Mouse (Mus musculus) cerebellum, adult 11-12 months (tissue): ENCODE measurements around the gene Ttc25.

Experiments
- DNase-seq: peaks from one replicate; pipeline ENCODE4 v3.0.0; 2022

Ttc25 gene

GRCm38 (mm10) chr11:100544832-100545745, at the start of gene Ttc25:
Gene Ttc25, plus strand, starts transcription at chr11:100545607.
- DNase-seq: peak; percentile 26

- no peak for DNase-seq
These were observed 45.2 kb upstream of the Ttc25 start for GRCm38 (mm10) chr11:100500241-100500640.

GRCm38 (mm10) chr11:100500651-100501050, 44.8 kb upstream of the Ttc25 start:
- no peak for DNase-seq

- DNase-seq: no peak
These were observed 44.1 kb upstream of the Ttc25 start for GRCm38 (mm10) chr11:100501321-100501720.

DNA sequence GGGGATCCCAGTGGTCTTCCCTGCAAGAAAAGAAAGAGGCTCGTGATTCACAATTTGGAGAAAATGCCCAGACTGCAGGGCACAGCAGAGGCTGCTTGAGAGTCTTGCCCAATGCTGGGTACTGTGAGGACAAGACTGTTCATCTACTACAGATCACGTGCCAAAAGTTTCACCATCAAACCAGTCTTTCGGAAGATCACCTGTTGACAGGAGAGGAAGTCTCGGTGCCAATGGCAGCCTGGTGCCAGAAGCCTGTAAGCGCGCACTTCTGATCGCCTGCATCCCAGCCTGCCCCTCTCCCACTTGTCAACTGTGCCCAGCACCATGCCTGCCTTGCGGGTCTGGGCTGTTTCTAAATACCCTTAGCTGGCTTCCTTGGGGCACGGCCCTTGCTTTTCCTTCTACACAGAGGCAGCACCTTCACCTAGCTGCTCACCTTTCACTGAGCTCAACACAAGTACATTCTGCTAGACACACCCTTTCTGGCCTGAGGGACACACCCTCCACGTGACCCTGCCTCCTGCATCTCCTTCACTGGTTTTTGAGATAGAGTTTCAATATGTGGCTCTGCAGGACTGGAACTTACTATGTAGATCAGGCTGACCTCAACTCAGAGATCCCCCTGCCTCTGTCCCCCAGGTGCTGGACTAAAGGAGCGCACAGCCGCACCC, 40.3 kb upstream of the Ttc25 start:
- no peak for DNase-seq

GRCm38 (mm10) chr11:100505997-100506396, 39.4 kb upstream of the Ttc25 start:
- no peak for DNase-seq

DNA sequence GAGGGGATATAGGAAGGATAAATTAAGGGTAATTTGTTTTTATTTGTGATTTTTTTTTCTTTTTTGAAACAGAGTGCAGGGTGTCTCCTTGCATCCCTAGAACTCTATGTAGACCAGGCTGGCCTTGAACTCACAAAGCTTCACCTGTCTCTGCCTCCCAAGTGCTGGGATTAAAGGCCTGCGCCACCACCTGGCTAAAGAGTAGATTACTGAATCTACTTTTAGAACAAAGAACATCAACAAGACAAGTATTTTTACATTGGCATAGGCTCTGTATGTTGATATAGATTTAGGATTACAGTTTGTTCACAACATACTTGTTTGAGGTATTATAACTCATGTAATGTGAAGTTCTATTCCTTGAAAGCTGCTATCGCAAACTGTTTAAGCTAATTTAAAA, 34.9 kb upstream of the Ttc25 start:
- no peak for DNase-seq

GRCm38 (mm10) chr11:100512384-100512783, 33.0 kb upstream of the Ttc25 start:
- no peak for DNase-seq

GRCm38 (mm10) chr11:100513716-100514115, 31.7 kb upstream of the Ttc25 start:
- no peak for DNase-seq

DNA sequence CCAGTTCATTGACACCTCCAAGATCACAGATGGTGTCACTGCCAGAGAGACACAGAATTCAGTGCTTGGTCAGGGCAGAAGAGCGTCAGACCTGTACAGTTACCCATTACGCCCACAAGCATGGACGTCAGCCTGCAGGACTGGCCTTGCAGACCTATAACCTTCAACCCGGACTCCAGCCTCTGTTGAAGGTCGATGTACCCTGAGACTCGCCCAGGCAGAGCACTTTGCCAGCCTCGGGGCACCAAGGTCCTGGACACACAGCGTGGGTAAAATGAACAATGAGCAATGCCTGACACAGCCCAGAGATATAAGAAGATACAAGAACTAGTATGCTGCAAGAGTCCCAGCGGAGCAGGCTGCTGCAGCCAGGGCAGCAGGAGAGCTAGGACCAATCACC, 30.3 kb upstream of the Ttc25 start:
- no peak for DNase-seq

DNA sequence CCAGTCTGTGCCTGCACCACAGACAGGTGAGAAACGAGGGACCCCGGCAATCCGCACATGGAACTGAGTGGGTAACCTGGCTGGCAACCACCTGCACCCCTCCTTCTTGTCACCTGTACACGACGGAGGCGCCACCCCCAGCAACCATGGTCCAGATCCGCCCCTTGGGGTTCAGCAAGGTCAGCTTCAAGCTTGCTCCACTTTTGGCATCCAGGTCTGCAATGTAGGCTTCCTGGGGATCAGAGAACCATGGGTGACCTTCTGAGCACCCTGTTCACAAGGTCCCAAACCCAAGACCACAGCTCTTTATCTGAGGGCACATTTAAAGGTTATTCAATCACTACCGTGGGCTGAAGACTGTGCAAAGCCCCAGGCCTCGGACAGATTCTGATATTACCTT, 29.6 kb upstream of the Ttc25 start:
- DNase-seq: peak; percentile 27

GRCm38 (mm10) chr11:100516291-100516690, 29.1 kb upstream of the Ttc25 start:
- peak; percentile 26 for DNase-seq

DNA sequence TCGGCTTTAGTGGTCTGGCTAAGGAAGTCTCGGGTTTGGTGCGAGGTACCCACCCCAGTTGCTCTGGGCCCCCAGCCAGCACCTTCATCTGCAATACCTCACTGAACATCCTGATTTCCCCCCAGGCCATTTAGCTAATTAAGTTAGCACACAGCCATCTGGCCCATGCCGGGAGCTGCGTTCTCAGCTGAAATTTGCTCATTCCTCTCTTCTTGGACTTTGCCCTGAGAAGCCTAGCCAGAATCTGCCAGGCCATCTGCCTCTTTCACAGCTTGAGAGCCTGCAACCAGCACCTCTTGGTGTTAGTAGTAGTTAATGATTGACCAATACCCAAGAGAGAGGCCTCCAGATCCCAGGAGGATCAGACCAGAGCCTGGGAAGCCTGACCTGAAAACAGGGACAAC, 27.2 kb upstream of the Ttc25 start:
- peak; percentile 92 for DNase-seq

- peak; percentile 16 for DNase-seq
These were observed 26.2 kb upstream of the Ttc25 start for GRCm38 (mm10) chr11:100519188-100519587.

DNA sequence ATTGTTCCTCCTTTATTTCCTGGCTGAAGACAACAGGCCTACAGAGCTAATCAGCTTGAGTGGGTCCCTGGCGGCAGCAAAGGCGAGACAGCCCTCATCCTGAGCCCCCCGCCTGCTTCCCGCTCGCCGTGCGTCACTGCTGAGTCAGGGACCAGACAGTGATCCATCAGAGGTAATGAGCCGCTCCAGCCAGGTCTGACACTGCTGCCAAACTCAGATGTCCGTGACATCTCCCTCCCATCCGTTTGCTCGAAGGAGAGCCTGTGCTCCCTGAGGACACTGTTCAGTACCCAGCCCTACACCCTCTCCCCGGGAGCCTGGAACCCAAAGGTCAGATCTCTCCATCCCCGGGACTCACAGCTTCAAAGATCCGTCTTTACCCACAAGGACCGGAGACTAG, 24.6 kb upstream of the Ttc25 start:
- DNase-seq: peak; percentile 17

DNA sequence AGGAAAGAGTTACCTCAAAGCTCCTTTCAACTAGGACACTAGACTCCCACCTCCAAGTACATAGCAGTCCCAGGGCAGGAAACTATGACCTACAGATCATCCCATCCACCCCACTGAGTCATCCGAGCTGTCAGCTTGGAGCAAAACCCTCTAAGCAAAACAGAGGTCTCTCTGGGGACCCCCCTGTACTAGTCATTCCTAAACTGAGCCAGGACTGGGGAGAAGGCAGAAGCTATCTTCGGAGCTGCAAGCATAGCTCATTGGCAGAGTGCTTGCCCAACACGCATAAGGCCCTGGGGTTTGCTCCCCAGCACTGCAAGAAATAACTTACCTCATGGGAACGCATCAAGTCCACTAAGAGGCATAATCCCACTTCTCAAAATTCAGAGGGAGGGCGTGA, 21.0 kb upstream of the Ttc25 start:
- peak; percentile 21 for DNase-seq

GRCm38 (mm10) chr11:100524987-100525630, 20.3 kb upstream of the Ttc25 start:
- DNase-seq: no peak

DNA sequence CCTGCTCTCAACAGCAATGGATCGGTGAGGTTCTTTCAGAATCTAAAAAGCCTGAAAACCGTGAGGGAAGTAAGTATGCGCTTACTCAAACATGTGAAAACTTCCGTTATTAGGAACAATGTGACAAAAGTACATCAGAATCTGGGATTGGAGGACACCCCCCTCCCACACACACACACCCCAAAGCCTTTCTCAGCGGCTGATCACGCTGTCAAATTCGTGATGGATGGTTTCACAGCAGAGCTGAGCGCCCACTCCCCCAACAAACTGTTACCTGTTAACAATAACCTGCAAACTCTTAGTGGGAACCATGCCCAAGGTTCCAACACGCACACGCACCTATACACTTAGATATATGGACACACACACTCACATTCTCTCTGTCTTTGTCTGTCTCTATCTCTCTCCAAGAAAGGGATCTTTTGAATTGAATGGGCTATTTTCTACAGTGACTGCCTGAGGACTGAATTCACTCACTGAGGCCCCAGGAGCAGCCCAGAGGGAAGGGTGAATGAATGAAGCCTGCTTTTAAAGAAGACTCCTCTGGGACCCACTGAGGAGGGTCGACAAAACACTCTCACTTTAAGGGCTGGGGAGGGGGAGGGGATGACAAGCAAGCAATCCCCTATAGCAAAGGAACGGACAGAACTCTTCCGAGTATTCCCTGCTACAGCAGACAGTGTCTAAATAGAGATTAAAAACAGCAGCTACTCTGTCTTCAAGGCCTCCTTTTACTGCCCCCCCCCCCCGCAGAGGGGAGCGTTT, 19.2 kb upstream of the Ttc25 start:
- DNase-seq: peak; percentile 29

DNA sequence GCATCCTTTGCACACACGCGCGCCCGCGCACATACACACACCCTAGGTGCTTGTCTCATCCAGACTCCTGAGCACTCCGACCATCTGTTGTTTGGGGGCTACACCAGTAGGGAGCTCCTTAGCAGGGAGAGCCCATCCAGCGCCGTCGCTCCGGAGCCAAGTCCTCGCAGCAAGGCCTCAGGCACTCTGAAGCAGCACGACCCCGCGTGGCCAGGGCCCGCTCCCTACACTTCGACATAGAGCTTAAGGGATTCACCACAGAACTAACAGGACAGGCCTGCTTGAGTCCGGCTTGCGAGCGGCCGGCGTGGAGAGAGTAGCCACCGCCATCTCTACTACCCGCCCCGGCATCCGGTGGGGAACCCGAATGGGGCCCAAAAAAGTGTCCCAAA, 18.3 kb upstream of the Ttc25 start:
- DNase-seq: peak; percentile 78

GRCm38 (mm10) chr11:100527458-100528374, 17.7 kb upstream of the Ttc25 start, which contains the start of gene Acly:
Gene Acly, minus strand, starts transcription at chr11:100528000.
- peak; percentile 99 for DNase-seq

GRCm38 (mm10) chr11:100528375-100529165, 16.8 kb upstream of the Ttc25 start:
- peak; percentile 35 for DNase-seq
